Mouse (Mus musculus): ENCODE results near the gene Trim59. TPM values are rescaled to one million over a fixed set of nuclear protein-coding genes. Genes with fewer than 3 reads are reported as not detected.
"Not testable (repeated sequence)": the region's sequence is repeated elsewhere in the genome, so short reads cannot be mapped to it uniquely, and the experiment has no call there.

The Trim59 gene
- 10 to 100 TPM in 1 of 2 experiments, 1 to 10 TPM in 1; 7.8 to 12.1 TPM for total RNA-seq (2021)
- long read RNA-seq, experiment 1, partial matches to known transcripts: 0 of 5 reads
- long read RNA-seq, experiment 1, other reads (novel, unspliced or antisense): 4 of 5 reads
- long read RNA-seq, experiment 2, partial matches to known transcripts: 0 of 7 reads
- long read RNA-seq, experiment 2, other reads (novel, unspliced or antisense): 2 of 7 reads

DNA sequence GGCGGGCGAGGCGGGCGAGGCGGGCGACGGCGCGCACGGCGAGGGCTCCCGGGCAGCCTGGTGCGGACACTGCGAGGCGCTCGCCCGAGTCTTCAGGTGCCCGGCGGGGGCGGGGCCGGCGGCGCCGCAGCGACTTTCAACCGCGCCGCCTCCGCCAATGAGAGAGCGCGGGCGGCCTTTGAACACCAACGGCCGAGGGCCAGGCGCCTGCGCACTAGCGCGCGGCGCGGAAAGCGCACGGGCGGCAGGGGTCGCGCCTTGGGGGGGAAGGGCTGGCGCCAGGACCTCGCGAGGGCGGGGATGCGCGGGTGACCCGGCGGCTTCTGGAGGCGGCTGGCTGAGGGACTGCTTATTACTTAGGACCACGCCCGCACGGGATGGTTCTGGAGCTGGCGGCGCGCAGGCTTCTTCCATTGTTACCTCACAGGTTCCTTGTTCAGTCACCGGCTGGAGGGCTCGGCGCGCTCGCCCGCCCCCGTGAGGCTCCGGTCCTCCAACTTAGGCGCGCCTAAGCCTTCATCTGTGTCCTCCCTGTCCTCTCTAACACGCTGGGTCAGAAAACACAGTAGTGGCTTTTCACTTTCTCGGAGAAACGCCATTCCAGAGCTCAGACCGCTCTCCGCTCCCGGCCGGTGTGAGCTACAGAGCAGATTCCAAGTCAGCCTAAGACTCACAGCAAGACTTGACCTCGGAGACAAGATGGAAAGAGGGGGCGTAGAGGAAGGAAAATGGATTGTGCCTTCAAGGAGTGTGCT is at the start of gene Trim59:
Gene Trim59, minus strand, starts transcription at position 111 of the 755 bp plus-strand sequence.
- peak; percentile 86 for DNase-seq

- DNase-seq: no peak
These were observed 19.4 kb upstream of the Trim59 start for GRCm38 (mm10) chr3:69064005-69064404.

DNA sequence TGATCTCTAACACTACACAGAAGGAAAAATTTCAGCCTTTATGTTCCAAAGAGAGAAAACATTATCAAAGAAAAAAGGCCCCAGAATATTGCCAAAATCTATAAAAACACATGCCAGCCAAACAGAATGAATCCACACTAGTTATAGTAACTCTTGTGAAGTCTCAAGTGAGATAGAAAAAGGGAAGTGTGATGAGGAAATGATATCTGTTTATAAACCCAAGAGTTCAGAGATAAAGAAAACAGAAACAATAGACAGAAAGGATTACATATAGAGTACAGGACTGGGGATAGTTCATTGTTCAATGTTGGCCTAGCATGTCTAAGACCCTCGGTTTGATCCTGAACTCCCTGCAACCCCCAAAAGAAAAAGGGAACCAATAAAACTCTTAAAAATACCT is 18.2 kb upstream of the Trim59 start:
- DNase-seq: no peak

DNA sequence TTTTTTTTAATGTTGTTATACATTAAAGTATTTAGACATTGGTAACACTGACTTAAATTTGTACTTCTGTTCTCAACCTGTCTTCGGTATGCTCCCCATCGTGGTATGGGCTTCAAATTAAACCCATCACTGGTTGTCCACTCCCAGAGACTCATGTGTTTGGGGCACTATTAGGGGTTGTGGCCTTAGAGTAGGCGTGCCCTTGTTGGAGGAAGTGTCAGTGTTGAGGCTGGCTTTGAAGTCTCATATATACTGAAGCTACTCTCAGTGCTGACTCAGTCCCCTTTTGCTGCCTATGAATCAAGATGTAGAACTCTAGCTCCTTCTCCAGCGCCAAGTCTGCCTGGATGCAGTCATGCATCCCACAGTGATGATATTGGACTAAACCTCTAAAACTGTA is 16.1 kb upstream of the Trim59 start:
- no peak for DNase-seq

DNA sequence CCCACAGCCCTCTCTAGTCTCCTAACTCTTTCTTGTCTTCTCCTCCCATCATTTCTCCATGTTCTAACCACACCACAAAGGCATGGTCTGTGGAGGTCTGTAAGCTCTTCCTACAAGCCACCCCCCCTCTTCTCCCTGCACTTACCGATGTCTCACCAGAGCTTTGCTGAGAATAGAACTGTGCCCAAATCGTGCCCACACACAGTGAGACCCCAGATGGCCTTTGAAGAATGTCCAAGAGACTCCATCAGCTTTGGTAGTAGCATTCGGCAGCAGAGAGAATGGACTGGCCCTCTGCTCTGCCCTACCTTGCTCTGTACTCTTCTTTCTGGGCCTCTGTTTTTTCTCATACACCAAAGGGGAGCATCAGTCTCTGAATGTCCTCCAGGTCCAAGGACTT is 11.3 kb upstream of the Trim59 start:
- no peak for DNase-seq

- DNase-seq: no peak
These were observed 10.3 kb upstream of the Trim59 start for GRCm38 (mm10) chr3:69054760-69055432.

- DNase-seq: no peak
These were observed 7.3 kb upstream of the Trim59 start for GRCm38 (mm10) chr3:69051894-69052293.

GRCm38 (mm10) chr3:69049011-69049410 is 4.5 kb upstream of the Trim59 start:
- DNase-seq: no peak

DNA sequence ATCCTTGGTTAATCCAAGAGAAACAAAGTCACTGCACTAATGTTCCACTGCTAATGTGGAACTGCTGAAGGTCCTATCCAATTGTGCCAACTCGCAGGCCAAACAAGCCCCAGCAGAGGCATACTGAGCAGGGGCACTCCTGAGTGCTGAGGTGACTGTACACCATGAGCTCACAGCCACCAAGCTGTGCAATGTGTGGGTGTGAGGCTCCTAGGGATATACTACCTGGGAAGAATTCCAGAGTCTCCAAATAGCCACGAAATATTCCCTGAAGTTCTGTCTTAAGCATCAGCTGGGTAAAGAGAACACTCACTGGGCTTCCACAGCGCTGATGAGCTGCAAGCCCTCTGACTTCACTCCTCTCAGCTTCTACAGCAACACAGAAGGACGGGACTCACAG is 3.1 kb upstream of the Trim59 start:
- DNase-seq: no peak

GRCm38 (mm10) chr3:69046509-69046908 is 2.0 kb upstream of the Trim59 start:
- no peak for DNase-seq

DNA sequence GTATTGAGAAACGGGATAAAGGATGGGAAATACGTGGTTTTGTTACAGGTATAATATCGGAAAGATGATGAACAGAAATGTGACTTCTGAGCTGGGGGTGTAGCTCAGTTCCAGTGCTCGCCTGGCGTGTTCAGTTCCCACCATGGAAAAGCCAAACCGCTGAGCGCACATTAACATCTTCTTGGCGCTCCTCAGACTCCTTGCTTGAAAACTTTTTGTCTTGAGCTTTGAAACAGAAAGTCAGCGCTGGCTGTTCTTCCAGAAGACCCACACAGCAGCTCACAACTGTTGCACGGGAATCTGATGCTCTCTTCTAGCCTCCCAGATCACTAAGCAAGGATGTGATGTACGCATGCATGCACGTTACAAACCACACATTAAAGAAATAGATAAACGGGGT is 1.2 kb upstream of the Trim59 start:
- DNase-seq: peak; percentile 10

DNA sequence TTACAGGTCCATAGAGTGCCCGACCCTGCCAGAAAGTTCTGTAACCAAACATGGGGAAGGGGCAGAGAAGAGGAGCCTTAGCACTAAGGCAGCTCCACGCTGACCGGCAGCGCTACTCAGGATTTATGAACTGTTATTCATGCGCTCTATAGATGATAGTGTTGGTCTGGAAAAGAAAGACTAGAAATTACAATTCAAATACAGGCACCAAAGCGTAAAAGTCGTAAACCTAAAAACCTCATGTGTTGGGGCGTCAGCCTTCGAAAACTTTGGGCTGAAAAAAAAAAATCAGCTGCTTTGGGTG is 797 bp upstream of the Trim59 start:
- DNase-seq: no peak

- no peak for DNase-seq
These were observed 376 bp downstream of the Trim59 start for GRCm38 (mm10) chr3:69044167-69044591.

- no peak for DNase-seq
These were observed 3.3 kb downstream of the Trim59 start for GRCm38 (mm10) chr3:69041298-69041697.

- DNase-seq: no peak
These were observed 4.5 kb downstream of the Trim59 start for GRCm38 (mm10) chr3:69040105-69040504.

DNA sequence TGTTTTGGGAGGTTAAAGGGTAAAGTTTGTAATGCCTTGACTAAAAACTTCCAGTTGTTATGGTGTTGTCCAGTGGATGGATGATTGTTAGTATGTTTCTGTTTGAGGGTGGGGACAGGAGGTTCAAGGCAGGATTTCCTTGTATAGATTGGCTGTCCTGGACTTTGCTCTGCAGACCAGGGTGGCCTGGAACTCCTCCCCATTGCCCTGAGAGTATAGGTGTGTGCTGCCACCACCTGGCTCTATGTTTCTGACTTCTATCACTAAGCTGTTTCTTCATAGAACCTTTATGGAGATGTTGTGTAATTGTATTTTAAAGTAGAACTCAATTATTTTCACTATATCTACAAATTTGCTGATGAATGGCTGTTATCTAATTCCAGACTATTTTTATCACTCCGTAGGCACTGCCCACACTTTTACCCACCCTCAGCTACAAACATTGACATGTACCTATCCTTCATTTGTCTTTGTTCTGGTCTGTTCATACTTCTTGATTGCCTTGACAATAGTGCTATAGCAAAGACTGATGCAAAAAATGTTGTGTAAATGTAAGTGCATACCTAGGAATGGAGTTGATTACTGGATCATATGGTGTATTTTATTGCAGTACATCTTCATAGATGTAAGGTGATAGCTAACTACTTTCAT is 18.3 kb downstream of the Trim59 start:
- no peak for DNase-seq

DNA sequence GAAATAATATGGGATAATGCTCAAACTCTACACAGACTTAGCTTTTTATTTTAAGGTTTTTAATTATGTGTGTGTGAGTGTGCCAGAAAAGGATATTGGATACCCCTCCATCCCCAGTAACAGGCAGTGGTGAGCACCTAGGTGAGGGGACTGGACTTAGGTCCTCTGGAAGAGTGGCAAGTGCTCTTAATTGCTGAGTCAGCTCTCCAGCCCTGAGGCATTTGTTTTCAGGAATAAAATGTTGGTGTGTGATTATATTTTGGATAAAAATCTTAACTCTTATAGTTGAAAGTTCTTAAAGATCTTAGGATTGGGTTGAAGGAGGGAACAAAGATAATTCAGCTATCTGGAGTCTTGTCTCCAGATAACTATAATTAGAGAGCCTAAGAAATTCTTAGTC is 23.8 kb downstream of the Trim59 start:
- DNase-seq: no peak

DNA sequence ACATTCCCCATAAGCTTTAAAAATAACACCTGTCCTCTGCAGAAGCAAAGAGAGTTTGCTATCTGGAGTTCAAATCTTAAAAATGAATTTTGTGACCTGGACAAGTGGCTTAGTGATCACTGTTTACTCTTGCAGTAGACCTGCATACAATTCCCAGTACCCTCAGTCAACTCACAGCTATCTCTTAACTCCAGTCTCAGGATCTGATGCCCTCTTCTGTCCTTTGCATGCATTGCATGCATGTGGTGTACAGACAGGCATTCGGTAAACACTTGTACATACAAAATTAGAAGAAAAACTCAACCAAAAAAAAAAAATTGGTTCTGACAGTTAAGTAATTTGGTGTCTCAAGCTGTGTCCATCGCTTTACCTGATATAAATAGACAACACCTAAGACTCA is 24.3 kb downstream of the Trim59 start:
- no peak for DNase-seq

- not testable (repeated sequence) for DNase-seq
These were observed 25.9 kb downstream of the Trim59 start for GRCm38 (mm10) chr3:69018635-69019034.

DNA sequence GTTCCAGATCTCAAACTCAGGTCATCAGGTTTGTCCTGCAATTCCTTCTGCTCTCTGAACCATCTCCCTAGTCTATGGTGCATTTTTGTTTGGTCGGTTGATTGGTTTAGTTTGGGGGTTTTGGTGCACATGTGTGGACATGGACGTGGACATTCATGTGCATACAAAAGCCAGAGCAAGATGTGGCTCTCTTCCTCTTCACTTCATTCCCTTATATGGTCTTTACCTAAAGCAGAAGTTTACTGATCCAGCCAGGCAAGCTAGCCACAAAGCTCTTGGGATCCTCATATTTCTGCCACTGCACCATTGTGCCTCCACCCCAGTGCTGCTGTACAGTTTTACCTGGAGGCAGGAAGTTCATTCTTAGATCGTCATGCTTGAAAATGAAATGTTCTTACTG is 27.4 kb downstream of the Trim59 start:
- DNase-seq: no peak

DNA sequence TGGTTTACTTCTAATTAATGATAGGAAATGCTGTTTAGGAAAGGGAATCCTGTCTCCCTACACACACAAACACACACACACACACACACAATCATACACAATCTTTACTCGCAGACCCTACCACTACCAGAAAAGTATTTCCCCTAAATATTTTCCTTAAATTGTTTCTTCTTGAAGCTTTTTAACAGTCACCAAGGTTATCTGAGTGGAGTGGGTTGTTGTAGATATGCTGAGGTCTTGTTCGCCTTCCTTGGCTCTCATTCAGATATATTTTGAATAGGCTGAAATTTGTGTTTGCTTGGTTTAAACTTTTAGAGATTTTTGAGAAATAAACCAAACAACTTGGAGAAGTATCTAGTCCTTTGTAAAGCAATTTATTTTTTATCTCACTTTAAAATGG is 35.7 kb downstream of the Trim59 start:
- DNase-seq: no peak

GRCm38 (mm10) chr3:69006246-69006760 is 38.3 kb downstream of the Trim59 start:
- no peak for DNase-seq
